Mouse (Mus musculus) E14TG2a.4 (cell line): ENCODE measurements around the gene Qrich2.

Experiments
- CTCF ChIP-seq: conservative IDR thresholded peaks from 2 replicates; pipeline ENCODE4 v1.5.1; 2014; ENCODE audit warnings: low read length
- NANOG ChIP-seq: IDR thresholded peaks from 2 replicates; pipeline ENCODE4 v1.6.1; 2014; ENCODE audit warnings: borderline replicate concordance, low read length, mixed read lengths
- POU5F1 ChIP-seq: IDR thresholded peaks from 2 replicates; pipeline ENCODE4 v1.6.1; 2014; ENCODE audit warnings: low read length, borderline replicate concordance

DNA sequence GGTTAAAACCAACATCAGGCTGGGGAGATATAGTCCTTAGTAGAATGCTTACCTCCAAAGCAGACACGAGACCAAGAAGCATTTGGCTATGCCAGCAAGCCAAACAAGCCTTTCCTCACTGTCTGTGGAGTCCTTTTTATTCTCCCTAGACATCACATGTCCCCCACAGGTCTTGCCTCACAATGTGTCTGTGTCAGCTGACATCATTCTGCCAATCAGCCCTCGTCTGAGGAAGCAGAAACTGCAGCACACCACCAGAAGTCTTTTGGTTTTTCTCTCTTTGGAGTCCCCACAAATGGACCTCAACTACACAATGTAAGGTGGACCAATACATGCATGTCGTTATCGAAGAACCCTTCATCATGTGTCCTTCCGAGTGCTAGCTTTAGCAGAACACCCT, 49.0 kb downstream of the Qrich2 start:
- no peak for TF ChIP-seq CTCF
- no peak for TF ChIP-seq POU5F1
- TF ChIP-seq NANOG, result no peak
